Mouse (Mus musculus): ENCODE measurements around the gene Trnp1. TPM values are rescaled to one million over a fixed set of nuclear protein-coding genes. Genes with fewer than 3 reads are reported as not detected.

The Trnp1 gene
- 1.0 TPM in 1 of 2 replicates, not detected in the other for polyA plus RNA-seq (2012; ENCODE audit: insufficient read depth, insufficient read length, missing spikeins)

- H3K27ac ChIP-seq (ENCODE audit: insufficient read depth, low read depth, low read length), result no peak within 1 kb of the TSS
Measured at GRCm38 (mm10) chr4:133498160-133498724, at the start of gene Trnp1. TSS of gene Trnp1 (minus strand) at chr4:133498550.

GRCm38 (mm10) chr4:133545272-133546231, 47.2 kb upstream of the Trnp1 start, which contains the start of gene Nudc:
TSS of gene Nudc (minus strand) at chr4:133545996.
- peaks cover 24% of the 10 kb centered on the region for H3K4me1 ChIP-seq (ENCODE audit: control insufficient read depth, insufficient read depth, low read length)
- no peak for TF ChIP-seq POLR2A (IDR thresholded peaks at IDR 0.05; ENCODE audit: borderline replicate concordance, low read depth, low read length)
- no peak for TF ChIP-seq CTCF (IDR thresholded peaks at IDR 0.05; ENCODE audit: low read depth, low read length)
- H3K4me3 ChIP-seq (ENCODE audit: insufficient read depth, low read length), result peak within 1 kb of the TSS; percentile 91
- H3K27ac ChIP-seq (ENCODE audit: insufficient read depth, low read depth, low read length), result peak within 1 kb of the TSS; percentile 57

More at GRCm38 (mm10) chr4:133498160-133498724, at the start of gene Trnp1:
- Histone ChIP-seq H3K4me1 (ENCODE audit: control insufficient read depth, insufficient read depth, low read length) (peaks cover 7% of the 10 kb centered on the region), H3K4me3 (ENCODE audit: insufficient read depth, low read length) (peak within 1 kb of the TSS; percentile 42)
- TF ChIP-seq POLR2A (IDR thresholded peaks at IDR 0.05; ENCODE audit: borderline replicate concordance, low read depth, low read length) (no peak), CTCF (IDR thresholded peaks at IDR 0.05; ENCODE audit: low read depth, low read length) (no peak)

GRCm38 (mm10) chr4:133536652-133537051, 38.3 kb upstream of the Trnp1 start:
- no peak for TF ChIP-seq CTCF (IDR thresholded peaks at IDR 0.05; ENCODE audit: low read depth, low read length)
- TF ChIP-seq POLR2A (IDR thresholded peaks at IDR 0.05; ENCODE audit: borderline replicate concordance, low read depth, low read length), result no peak
- Histone ChIP-seq H3K4me1 (ENCODE audit: control insufficient read depth, insufficient read depth, low read length) (peaks cover 13% of the 10 kb centered on the region), H3K27ac (ENCODE audit: insufficient read depth, low read depth, low read length) (no peak overlapping the region), H3K4me3 (ENCODE audit: insufficient read depth, low read length) (no peak overlapping the region)

GRCm38 (mm10) chr4:133536081-133536480, 37.7 kb upstream of the Trnp1 start:
- Histone ChIP-seq H3K4me1 (ENCODE audit: control insufficient read depth, insufficient read depth, low read length) (peaks cover 8% of the 10 kb centered on the region), H3K27ac (ENCODE audit: insufficient read depth, low read depth, low read length) (no peak overlapping the region), H3K4me3 (ENCODE audit: insufficient read depth, low read length) (no peak overlapping the region)
- no peak for TF ChIP-seq CTCF (IDR thresholded peaks at IDR 0.05; ENCODE audit: low read depth, low read length)
- no peak for TF ChIP-seq POLR2A (IDR thresholded peaks at IDR 0.05; ENCODE audit: borderline replicate concordance, low read depth, low read length)

- no peaks in the 10 kb centered on the region for H3K4me1 ChIP-seq (ENCODE audit: control insufficient read depth, insufficient read depth, low read length)
- no peak overlapping the region for H3K4me3 ChIP-seq (ENCODE audit: insufficient read depth, low read length)
- no peak overlapping the region for H3K27ac ChIP-seq (ENCODE audit: insufficient read depth, low read depth, low read length)
- TF ChIP-seq POLR2A (IDR thresholded peaks at IDR 0.05; ENCODE audit: borderline replicate concordance, low read depth, low read length) (no peak), CTCF (IDR thresholded peaks at IDR 0.05; ENCODE audit: low read depth, low read length) (no peak)
Measured at GRCm38 (mm10) chr4:133532777-133533176, 34.4 kb upstream of the Trnp1 start.

GRCm38 (mm10) chr4:133527788-133528187, 29.4 kb upstream of the Trnp1 start:
- no peaks in the 10 kb centered on the region for H3K4me1 ChIP-seq (ENCODE audit: control insufficient read depth, insufficient read depth, low read length)
- H3K4me3 ChIP-seq (ENCODE audit: insufficient read depth, low read length), result no peak overlapping the region
- H3K27ac ChIP-seq (ENCODE audit: insufficient read depth, low read depth, low read length), result no peak overlapping the region
- TF ChIP-seq CTCF (IDR thresholded peaks at IDR 0.05; ENCODE audit: low read depth, low read length) (no peak), POLR2A (IDR thresholded peaks at IDR 0.05; ENCODE audit: borderline replicate concordance, low read depth, low read length) (no peak)

- H3K27ac ChIP-seq (ENCODE audit: insufficient read depth, low read depth, low read length), result no peak overlapping the region
- no peak overlapping the region for H3K4me3 ChIP-seq (ENCODE audit: insufficient read depth, low read length)
- TF ChIP-seq CTCF (IDR thresholded peaks at IDR 0.05; ENCODE audit: low read depth, low read length) (no peak), POLR2A (IDR thresholded peaks at IDR 0.05; ENCODE audit: borderline replicate concordance, low read depth, low read length) (no peak)
- no peaks in the 10 kb centered on the region for H3K4me1 ChIP-seq (ENCODE audit: control insufficient read depth, insufficient read depth, low read length)
Measured at GRCm38 (mm10) chr4:133521502-133521901, 23.2 kb upstream of the Trnp1 start.

GRCm38 (mm10) chr4:133519369-133519665, 21.0 kb upstream of the Trnp1 start:
- no peak for TF ChIP-seq CTCF (IDR thresholded peaks at IDR 0.05; ENCODE audit: low read depth, low read length)
- no peak for TF ChIP-seq POLR2A (IDR thresholded peaks at IDR 0.05; ENCODE audit: borderline replicate concordance, low read depth, low read length)
- no peak overlapping the region for H3K27ac ChIP-seq (ENCODE audit: insufficient read depth, low read depth, low read length)

GRCm38 (mm10) chr4:133518601-133519368, 20.4 kb upstream of the Trnp1 start, which contains the start of gene Kdf1:
TSS of gene Kdf1 (plus strand) at chr4:133518963.
- TF ChIP-seq POLR2A (IDR thresholded peaks at IDR 0.05; ENCODE audit: borderline replicate concordance, low read depth, low read length) (no peak), CTCF (IDR thresholded peaks at IDR 0.05; ENCODE audit: low read depth, low read length) (no peak)
- Histone ChIP-seq H3K27ac (ENCODE audit: insufficient read depth, low read depth, low read length) (no peak within 1 kb of the TSS), H3K4me1 (ENCODE audit: control insufficient read depth, insufficient read depth, low read length) (no peaks in the 10 kb centered on the region), H3K4me3 (ENCODE audit: insufficient read depth, low read length) (peak within 1 kb of the TSS; percentile 44)

More at GRCm38 (mm10) chr4:133519369-133519665, 21.0 kb upstream of the Trnp1 start:
- Histone ChIP-seq H3K4me1 (ENCODE audit: control insufficient read depth, insufficient read depth, low read length) (no peaks in the 10 kb centered on the region), H3K4me3 (ENCODE audit: insufficient read depth, low read length) (peak overlapping the region; percentile 44)
